Mouse (Mus musculus): ENCODE measurements around the gene Tlx2.

GRCm38 (mm10) chr6:83070247-83070310, at the start of gene Tlx2:
- no peak for TF ChIP-seq CTCF (IDR thresholded peaks at IDR 0.05; ENCODE audit: low read depth)
- TF ChIP-seq EP300 (IDR thresholded peaks at IDR 0.05; ENCODE audit: low read depth): no peak
